Mouse (Mus musculus): ENCODE results near the gene Rnf168.

- no peak for TF ChIP-seq CTCF (IDR thresholded peaks at IDR 0.05; ENCODE audit: borderline replicate concordance, extremely low read depth, insufficient read depth, insufficient read length)
- TF ChIP-seq POLR2A (IDR thresholded peaks at IDR 0.05; ENCODE audit: borderline replicate concordance, extremely low read depth, insufficient read depth, insufficient read length, poor library complexity, severe bottlenecking): no peak
Measured at GRCm38 (mm10) chr16:32275830-32276229, 1.4 kb upstream of the Rnf168 start.

Measured in brain, embryonic 14.5 days (tissue).